Comparison of ENCODE assay signal across 8 mouse cellular contexts in the genomic region with DNA sequence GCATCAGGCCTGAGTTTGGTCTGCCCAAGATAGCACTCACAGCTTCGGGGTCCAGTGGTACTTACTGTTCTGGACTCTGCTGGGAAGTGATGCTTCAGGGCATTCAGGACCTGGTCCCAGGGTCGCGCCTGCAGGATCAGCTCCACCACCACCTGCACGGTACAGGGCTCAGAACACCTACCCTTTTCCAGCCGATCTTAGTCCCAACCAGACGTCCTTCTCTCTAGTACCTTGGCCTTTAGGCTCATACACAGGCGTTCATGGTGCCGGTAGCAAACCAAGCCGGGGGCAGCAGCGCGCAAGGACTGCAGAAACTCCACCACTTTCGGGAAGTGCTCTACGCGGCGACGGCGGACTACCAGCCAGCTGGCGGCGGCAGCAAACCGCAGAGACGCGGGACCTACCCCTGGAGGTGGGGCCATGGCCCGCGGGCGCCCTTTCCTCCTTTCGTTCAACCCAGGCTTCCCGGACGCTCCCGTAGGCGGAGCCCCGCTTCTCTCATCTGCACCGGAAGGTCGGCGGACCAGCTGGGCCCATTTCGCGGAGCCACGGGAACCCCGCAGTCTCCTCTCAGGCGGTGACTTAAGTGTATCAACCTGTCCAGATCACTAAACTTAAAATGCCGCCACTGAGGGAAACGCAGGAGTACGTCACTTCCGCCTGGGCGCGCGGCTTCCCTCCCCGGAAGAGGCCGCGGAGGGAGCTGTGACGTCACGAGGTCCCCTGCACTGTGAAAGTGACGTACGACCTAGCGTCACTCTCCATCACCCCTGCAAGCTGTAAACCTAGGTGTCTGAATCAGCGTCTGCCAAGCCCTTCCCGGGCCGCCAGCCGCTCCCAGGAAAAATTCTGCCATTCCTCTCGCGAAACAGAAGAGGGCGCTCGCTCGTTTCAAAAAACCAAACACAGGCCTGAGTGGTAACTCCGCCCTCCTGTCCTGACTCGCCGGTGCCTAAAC. TPM values are rescaled to one million over a fixed set of nuclear protein-coding genes. Genes with fewer than 3 reads are reported as not detected.
DNase-seq lines count a peak whose midpoint lies in the region; ATAC-seq lines count a peak whose summit lies in the region.

A gene (minus strand): TSS at position 661 of the 958 bp plus-strand sequence.

- H3K9ac ChIP-seq in intestine, embryonic 14.5 days (ENCODE audit: low read length) = peak within 1 kb of the TSS; percentile 63

- H3K4me2 ChIP-seq in intestine, embryonic 14.5 days (ENCODE audit: low read length) = peak within 1 kb of the TSS; percentile 62

- peak; percentile 98 for ATAC-seq in intestine, embryonic 14.5 days (replicated peaks; ENCODE audit: low FRiP score, low TSS enrichment, low read depth)

- intact Hi-C loops in left cerebral cortex, postnatal 14 days (cut with DNase I) = loop anchor here (1.0 to 10.0 kb wide), 2 partner anchors 62 to 233 kb away; no protein-coding TSS in a partner anchor

- H3K27me3 ChIP-seq in intestine, embryonic 14.5 days (replicated peaks; ENCODE audit: control insufficient read depth, insufficient read depth, low read length) = no peaks in the 10 kb centered on the region

- peaks cover 42% of the 10 kb centered on the region for H3K36me3 ChIP-seq in intestine, embryonic 14.5 days (ENCODE audit: control insufficient read depth, insufficient read depth, low read length)

- peak within 1 kb of the TSS; percentile 76 for H3K4me3 ChIP-seq in intestine, embryonic 14.5 days (ENCODE audit: low read depth, low read length)

- no peaks in the 10 kb centered on the region for H3K9me3 ChIP-seq in intestine, embryonic 14.5 days (ENCODE audit: control insufficient read depth, low read length)

- H3K27ac ChIP-seq in intestine, embryonic 14.5 days (ENCODE audit: low read depth) = peak within 1 kb of the TSS; percentile 81

- peak; percentile 92 to 94 for DNase-seq in adrenal gland, adult 18-20 months (ENCODE audit: low spot score in 2 of 2)
- DNase-seq in embryo, embryonic 11 days = peak; percentile 96
- peak; percentile 89 for DNase-seq in gastrocnemius, postnatal 25 days
- peak; percentile 98 for DNase-seq in intestine, embryonic 14.5 days (ENCODE audit: low spot score)
- peak; percentile 97 for DNase-seq in left cerebral cortex, postnatal 14 days (ENCODE audit: low spot score in 2 of 2)
- DNase-seq in mesoderm, embryonic 11.5 days (ENCODE audit: low read depth, low spot score) = peak; percentile 99
- peak; percentile 94 to 97 for DNase-seq in right cerebral cortex, postnatal 36 days (ENCODE audit: low spot score in 2 of 2)
- peak; percentile 97 for DNase-seq in yolk sac, embryonic 10.5 days (ENCODE audit: low spot score)

- H3K4me1 ChIP-seq in intestine, embryonic 14.5 days (replicated peaks; ENCODE audit: control insufficient read depth, insufficient read depth, low read length) = peaks cover 8% of the 10 kb centered on the region; the same call in 1 of the 2 replicates

- WGBS in intestine, embryonic 14.5 days = under 1% methylated on average over 64 of the region's 66 CpGs

RNA-seq across cellular contexts. Expression of the gene that starts here (rescaled TPM):
- total RNA-seq in adrenal gland, adult 18-20 months (2021) = 10 to 100 TPM; 34.3 to 59.4 TPM
- 1 to 10 TPM; 7.5 to 8.2 TPM for total RNA-seq in gastrocnemius, postnatal 25 days (2021)
- 46.4 and 49.1 TPM in 2 replicates for polyA plus RNA-seq in intestine, embryonic 14.5 days (2014; fragmentation: Nextera tagmentation; extraction: Ambion mirVana)
- 10 to 100 TPM; 14.8 to 16.0 TPM for total RNA-seq in left cerebral cortex, postnatal 14 days (2021)

Comparison
In these comparisons a context has a peak if more than half of its experiments do, and no peak if none do; other contexts are left out.
1. Peak in every context shown above with its lines: DNase-seq, ATAC-seq, H3K4me3 ChIP-seq and H3K27ac ChIP-seq.